Mouse (Mus musculus): ENCODE results near the gene Tcl1b1. TPM values are rescaled to one million over a fixed set of nuclear protein-coding genes. Genes with fewer than 3 reads are reported as not detected.
"Not testable (repeated sequence)": the region's sequence is repeated elsewhere in the genome, so short reads cannot be mapped to it uniquely, and the experiment has no call there.

Tcl1b1 gene
- total RNA-seq (2014; rRNA removed): not detected in 2 replicates
- polyA plus RNA-seq (2015; fragmentation: Nextera tagmentation; extraction: Ambion mirVana): not detected in 2 replicates

DNA sequence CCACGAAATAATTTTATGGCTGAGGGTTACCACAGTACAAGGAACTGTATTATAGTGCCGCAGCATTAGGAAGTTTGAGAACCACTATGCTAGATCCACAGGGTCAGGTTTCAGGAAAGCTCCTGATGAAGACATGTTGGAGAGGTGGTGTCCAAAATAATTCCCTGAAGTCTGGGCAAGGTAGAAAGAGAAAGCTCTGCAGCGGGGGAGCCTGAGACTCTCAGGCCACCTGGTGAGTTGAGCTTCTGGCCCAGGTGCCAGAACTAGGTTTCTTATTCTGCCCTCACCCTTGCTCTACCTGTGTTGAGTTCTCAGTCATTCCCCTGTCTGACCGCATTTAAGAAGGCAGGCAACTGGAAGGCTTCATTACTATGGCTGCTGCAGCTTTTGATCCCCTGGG is at the start of gene Tcl1b1:
Gene Tcl1b1, plus strand, starts transcription at position 301 of the 400 bp plus-strand sequence.
- H3K27ac ChIP-seq: no peak within 1 kb of the TSS
- no peaks in the 10 kb centered on the region for H3K9me3 ChIP-seq (ENCODE audit: low read length)
- H3K4me1 ChIP-seq (ENCODE audit: insufficient read depth, low read length): no peaks in the 10 kb centered on the region
- DNase-seq (ENCODE audit: low spot score): no peak
- no peak for TF ChIP-seq CTCF (IDR thresholded peaks at IDR 0.05; ENCODE audit: low read depth)
- H3K36me3 ChIP-seq (ENCODE audit: insufficient read depth, low read length): no peaks in the 10 kb centered on the region
- H3K9ac ChIP-seq (replicated peaks; ENCODE audit: low read length): no peak within 1 kb of the TSS
- WGBS: 71% methylated on average over 4 of the region's 4 CpGs
- no peaks in the 10 kb centered on the region for H3K27me3 ChIP-seq (ENCODE audit: insufficient read depth, low read length)
- H3K4me3 ChIP-seq (ENCODE audit: low read length): no peak within 1 kb of the TSS
- H3K4me2 ChIP-seq (ENCODE audit: low read depth, low read length): no peak within 1 kb of the TSS
- no peak for ATAC-seq

DNA sequence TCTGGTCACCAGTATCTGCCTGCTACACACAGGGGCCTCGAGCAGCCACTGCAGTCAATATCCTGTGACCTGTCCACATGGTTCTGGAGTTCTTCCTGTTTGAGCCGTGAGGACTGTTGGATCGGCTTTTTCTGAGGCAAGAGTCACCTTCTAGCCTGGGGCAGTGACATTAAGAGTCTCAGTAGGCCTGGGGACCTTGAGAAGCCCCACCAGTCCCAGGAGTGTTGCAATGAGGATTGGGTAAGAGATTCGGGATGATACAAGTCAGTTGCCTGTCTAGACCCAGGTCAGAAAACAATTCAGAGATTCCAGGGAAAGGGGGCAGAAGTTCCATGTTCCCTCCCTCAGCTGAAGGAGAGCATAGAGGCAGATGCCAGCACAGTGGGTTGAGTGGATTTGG is 49.7 kb upstream of the Tcl1b1 start:
- Histone ChIP-seq H3K4me3 (ENCODE audit: low read length) (no peak overlapping the region), H3K36me3 (ENCODE audit: insufficient read depth, low read length) (no peaks in the 10 kb centered on the region), H3K27ac (no peak overlapping the region; the same call in 1 of the 2 replicates), H3K9ac (replicated peaks; ENCODE audit: low read length) (no peak overlapping the region), H3K4me2 (ENCODE audit: low read depth, low read length) (no peak overlapping the region), H3K4me1 (ENCODE audit: insufficient read depth, low read length) (peaks cover 13% of the 10 kb centered on the region; the same call in 1 of the 2 replicates), H3K27me3 (ENCODE audit: insufficient read depth, low read length) (no peaks in the 10 kb centered on the region), H3K9me3 (ENCODE audit: low read length) (no peaks in the 10 kb centered on the region)
- ATAC-seq: no peak
- WGBS: 70% methylated on average over 4 of the region's 4 CpGs
- TF ChIP-seq CTCF (IDR thresholded peaks at IDR 0.05; ENCODE audit: low read depth): no peak
- no peak for DNase-seq (ENCODE audit: low spot score)

DNA sequence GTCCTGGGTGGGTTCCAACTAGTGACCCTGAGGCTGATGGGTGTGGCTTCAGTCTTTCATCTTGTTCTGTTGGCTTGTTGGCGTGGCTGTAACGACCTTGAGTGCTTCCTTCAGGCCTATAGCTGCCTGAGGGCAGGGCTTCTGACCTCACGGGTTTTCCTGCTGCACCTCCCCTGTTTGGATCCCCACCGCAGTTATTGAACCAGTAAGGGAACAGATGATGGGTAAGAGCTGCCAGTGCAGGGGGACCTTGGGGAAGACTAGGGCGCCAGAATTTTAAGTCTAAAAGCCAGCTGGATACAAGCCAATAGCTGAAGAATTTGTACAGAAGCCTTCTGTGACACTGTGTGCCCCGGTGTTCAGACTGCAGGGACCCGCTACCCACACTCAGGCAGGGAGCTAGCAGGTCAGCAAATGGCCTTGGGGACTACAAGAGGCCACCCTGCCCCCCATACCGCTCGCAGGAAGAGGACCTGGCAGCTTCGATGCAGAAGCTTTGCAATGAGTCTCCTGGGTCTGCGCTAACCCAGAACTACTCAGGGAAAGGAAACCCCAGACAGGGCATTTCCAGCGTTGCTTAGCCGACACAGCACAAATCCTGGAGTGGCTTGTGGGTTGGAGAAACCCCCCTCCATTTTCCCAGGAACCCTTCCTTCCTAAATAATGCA is 47.0 kb upstream of the Tcl1b1 start:
- no peak overlapping the region for H3K4me3 ChIP-seq (ENCODE audit: low read length)
- H3K4me2 ChIP-seq (ENCODE audit: low read depth, low read length): 0 out of 2 replicates have a peak overlapping the region, but pooled peaks have one; percentile 18
- peaks cover 13% of the 10 kb centered on the region; the same call in 1 of the 2 replicates for H3K4me1 ChIP-seq (ENCODE audit: insufficient read depth, low read length)
- no peak overlapping the region for H3K27ac ChIP-seq
- no peak overlapping the region for H3K9ac ChIP-seq (replicated peaks; ENCODE audit: low read length)
- H3K36me3 ChIP-seq (ENCODE audit: insufficient read depth, low read length): no peaks in the 10 kb centered on the region
- no peak for TF ChIP-seq CTCF (IDR thresholded peaks at IDR 0.05; ENCODE audit: low read depth)
- H3K9me3 ChIP-seq (ENCODE audit: low read length): no peaks in the 10 kb centered on the region
- 17% methylated on average over 13 of the region's 13 CpGs for WGBS
- DNase-seq (ENCODE audit: low spot score) (peak; percentile 74), ATAC-seq (peak; percentile 50)
- no peaks in the 10 kb centered on the region for H3K27me3 ChIP-seq (ENCODE audit: insufficient read depth, low read length)

DNA sequence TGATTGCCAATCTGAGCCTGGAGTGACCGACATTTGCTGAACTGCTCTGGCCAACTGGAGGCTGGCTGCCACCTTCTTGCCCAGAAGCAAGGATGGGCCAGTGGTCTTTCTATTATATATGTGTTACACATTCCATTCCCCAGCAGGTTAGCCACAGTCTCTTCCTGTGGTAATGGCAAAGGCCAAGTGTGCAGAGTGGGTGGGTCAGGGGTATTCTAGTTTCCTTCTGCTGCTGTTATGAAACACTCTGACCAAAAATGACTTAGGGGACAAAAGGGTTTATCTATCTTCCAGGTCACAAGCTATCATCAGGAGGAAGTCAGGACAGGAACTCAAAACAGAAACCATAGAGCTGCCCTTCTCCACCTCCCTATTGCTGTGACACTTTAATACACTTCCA is 42.8 kb upstream of the Tcl1b1 start:
- H3K4me2 ChIP-seq (ENCODE audit: low read depth, low read length): no peak overlapping the region
- no peak for ATAC-seq

DNA sequence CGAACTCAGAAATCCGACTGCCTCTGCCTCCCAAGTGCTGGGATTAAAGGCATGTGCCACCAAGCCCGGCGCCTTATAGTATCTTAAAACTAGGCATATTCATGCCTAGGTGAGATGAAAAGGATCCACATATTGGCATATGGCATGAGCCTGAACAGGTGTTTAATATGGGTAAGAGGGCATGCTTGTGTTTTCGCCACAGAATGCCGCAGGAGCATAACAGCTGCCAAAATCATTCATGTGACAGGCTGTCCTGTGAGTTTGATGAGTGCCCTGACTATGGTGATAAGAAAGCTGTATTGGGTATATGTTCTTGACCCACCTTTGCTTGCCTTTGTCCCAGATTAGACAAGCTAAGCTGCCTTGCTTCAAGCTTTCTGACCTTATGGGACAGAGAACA is 34.1 kb upstream of the Tcl1b1 start:
- Histone ChIP-seq H3K36me3 (ENCODE audit: insufficient read depth, low read length) (no peaks in the 10 kb centered on the region), H3K9ac (replicated peaks; ENCODE audit: low read length) (no peak overlapping the region), H3K4me2 (ENCODE audit: low read depth, low read length) (no peak overlapping the region), H3K27me3 (ENCODE audit: insufficient read depth, low read length) (no peaks in the 10 kb centered on the region), H3K27ac (no peak overlapping the region), H3K4me3 (ENCODE audit: low read length) (no peak overlapping the region), H3K9me3 (ENCODE audit: low read length) (no peaks in the 10 kb centered on the region), H3K4me1 (ENCODE audit: insufficient read depth, low read length) (no peaks in the 10 kb centered on the region)
- no peak for DNase-seq (ENCODE audit: low spot score)
- ATAC-seq: no peak
- no peak for TF ChIP-seq CTCF (IDR thresholded peaks at IDR 0.05; ENCODE audit: low read depth)
- WGBS: 75% methylated on average over 6 of the region's 6 CpGs

More for the DNA sequence above, 42.8 kb upstream of the Tcl1b1 start:
- no peak overlapping the region for H3K27ac ChIP-seq
- no peaks in the 10 kb centered on the region for H3K36me3 ChIP-seq (ENCODE audit: insufficient read depth, low read length)
- WGBS: 89% methylated on average over 1 of the region's 1 CpGs
- H3K9ac ChIP-seq (replicated peaks; ENCODE audit: low read length): no peak overlapping the region
- no peak overlapping the region for H3K4me3 ChIP-seq (ENCODE audit: low read length)
- H3K4me1 ChIP-seq (ENCODE audit: insufficient read depth, low read length): 0 out of 2 replicates have a peak, but pooled peaks cover 7% of the 10 kb centered on the region
- no peak for DNase-seq (ENCODE audit: low spot score)
- no peaks in the 10 kb centered on the region for H3K9me3 ChIP-seq (ENCODE audit: low read length)
- no peak for TF ChIP-seq CTCF (IDR thresholded peaks at IDR 0.05; ENCODE audit: low read depth)
- H3K27me3 ChIP-seq (ENCODE audit: insufficient read depth, low read length): no peaks in the 10 kb centered on the region

DNA sequence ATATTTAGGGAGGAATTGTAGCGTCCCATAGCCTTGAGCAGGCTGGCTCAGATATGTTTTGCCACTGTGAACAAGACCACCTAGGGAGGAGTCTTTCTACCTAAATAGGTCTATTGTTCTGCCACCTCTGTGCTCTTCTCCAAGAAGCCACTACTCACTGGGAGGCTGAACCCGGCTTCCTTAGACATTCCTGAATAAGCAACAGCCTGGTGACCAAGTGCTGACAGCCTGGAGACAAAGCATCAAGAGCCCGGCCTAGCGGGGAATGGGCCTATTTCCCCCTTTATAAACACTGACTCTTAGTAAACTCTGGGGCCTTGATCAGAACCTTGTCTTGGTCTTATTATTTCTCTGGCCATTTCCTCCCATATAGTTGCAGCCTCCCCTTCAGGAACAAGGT is 33.0 kb upstream of the Tcl1b1 start:
- H3K9ac ChIP-seq (replicated peaks; ENCODE audit: low read length): no peak overlapping the region
- H3K36me3 ChIP-seq (ENCODE audit: insufficient read depth, low read length): no peaks in the 10 kb centered on the region
- H3K4me2 ChIP-seq (ENCODE audit: low read depth, low read length): no peak overlapping the region
- no peak overlapping the region for H3K4me3 ChIP-seq (ENCODE audit: low read length)
- 46% methylated on average over 4 of the region's 4 CpGs for WGBS
- DNase-seq (ENCODE audit: low spot score) (no peak), ATAC-seq (no peak)
- TF ChIP-seq CTCF (IDR thresholded peaks at IDR 0.05; ENCODE audit: low read depth): no peak
- H3K4me1 ChIP-seq (ENCODE audit: insufficient read depth, low read length): no peaks in the 10 kb centered on the region
- H3K27me3 ChIP-seq (ENCODE audit: insufficient read depth, low read length): no peaks in the 10 kb centered on the region
- no peaks in the 10 kb centered on the region for H3K9me3 ChIP-seq (ENCODE audit: low read length)
- H3K27ac ChIP-seq: no peak overlapping the region

DNA sequence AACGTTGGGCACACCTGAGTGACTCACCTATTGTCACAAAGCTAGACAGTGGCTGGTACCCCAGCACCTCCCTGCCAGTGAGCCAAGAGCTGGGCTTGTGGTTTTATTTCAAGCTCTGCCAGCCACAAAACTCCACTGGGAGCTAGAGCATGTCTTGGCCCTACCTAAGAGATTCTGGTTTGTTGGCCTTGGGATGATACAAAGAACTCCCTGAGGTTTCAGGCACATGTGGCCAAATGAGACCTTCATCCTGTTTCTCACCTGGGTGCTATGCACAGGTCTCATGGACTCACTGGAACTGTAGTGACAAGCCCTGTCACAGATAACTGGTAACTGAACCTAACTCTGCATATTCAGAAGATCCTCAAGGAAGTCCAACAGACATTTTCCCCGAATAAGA is 31.9 kb upstream of the Tcl1b1 start:
- no peak for DNase-seq (ENCODE audit: low spot score)
- TF ChIP-seq CTCF (IDR thresholded peaks at IDR 0.05; ENCODE audit: low read depth): no peak
- no peak overlapping the region for H3K9ac ChIP-seq (replicated peaks; ENCODE audit: low read length)
- no peaks in the 10 kb centered on the region for H3K4me1 ChIP-seq (ENCODE audit: insufficient read depth, low read length)
- H3K4me3 ChIP-seq (ENCODE audit: low read length): no peak overlapping the region
- H3K9me3 ChIP-seq (ENCODE audit: low read length): no peaks in the 10 kb centered on the region
- no peaks in the 10 kb centered on the region for H3K27me3 ChIP-seq (ENCODE audit: insufficient read depth, low read length)
- H3K4me2 ChIP-seq (ENCODE audit: low read depth, low read length): no peak overlapping the region
- no peaks in the 10 kb centered on the region for H3K36me3 ChIP-seq (ENCODE audit: insufficient read depth, low read length)
- 89% methylated on average over 2 of the region's 2 CpGs for WGBS
- ATAC-seq: no peak
- no peak overlapping the region for H3K27ac ChIP-seq

DNA sequence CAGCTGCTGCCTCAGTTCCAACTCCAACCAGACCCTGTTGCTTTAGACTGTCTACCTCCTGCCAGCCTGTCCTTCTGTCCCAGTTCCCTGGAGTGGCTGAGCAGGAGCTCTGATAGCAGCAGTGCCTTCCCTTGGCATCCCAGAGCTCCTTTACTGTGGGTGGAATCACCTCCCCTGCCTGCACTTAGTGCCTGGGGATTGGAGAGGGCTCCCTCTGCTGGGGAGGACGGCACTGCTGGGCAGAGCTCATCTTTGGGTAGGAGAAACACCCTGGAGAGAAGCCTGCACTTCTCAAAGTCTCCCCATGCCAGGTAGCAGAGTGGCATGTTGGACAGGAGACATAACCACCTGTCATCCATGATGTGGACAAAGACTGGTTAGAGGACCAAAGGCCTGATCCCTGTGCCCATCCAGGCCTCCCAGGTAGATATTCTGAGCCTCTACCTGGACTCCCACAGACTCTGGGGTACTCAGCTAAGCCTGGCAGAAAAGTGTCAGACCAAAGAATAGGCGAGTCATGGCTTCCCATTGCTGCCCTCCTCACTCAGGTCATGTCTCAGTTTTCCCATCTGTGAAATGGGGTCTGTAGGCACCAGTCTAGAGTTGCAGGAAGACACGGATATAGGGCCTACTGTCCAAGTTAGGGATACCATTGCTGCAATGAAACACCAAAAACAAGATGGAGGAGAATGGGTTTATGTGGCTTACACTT is 29.8 kb upstream of the Tcl1b1 start:
- not testable (repeated sequence) for H3K9ac ChIP-seq (replicated peaks; ENCODE audit: low read length); DNase-seq (ENCODE audit: low spot score); ATAC-seq; H3K9me3 ChIP-seq (ENCODE audit: low read length); H3K27me3 ChIP-seq (ENCODE audit: insufficient read depth, low read length); H3K4me3 ChIP-seq (ENCODE audit: low read length); H3K27ac ChIP-seq; H3K36me3 ChIP-seq (ENCODE audit: insufficient read depth, low read length); H3K4me2 ChIP-seq (ENCODE audit: low read depth, low read length); H3K4me1 ChIP-seq (ENCODE audit: insufficient read depth, low read length)
- WGBS: 78% methylated on average over 3 of the region's 3 CpGs

DNA sequence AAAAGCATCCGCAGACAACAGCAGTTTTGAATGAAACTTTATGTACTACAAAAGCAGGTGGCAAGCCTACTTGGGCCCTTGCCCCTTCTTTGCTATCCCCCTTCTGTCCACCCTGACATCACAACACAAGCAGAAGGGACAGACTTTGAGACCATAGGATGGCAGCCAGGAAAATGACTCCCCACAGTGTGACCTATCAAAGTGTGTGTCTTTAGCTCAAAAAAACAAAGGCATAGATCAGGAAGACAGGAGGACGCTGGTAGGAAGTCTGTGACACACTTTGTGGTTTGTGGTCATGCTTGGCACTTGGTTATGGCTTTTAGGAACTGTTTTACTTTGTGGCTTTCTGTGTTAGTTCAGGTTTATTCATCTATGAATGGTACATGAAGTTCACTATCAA is 25.3 kb upstream of the Tcl1b1 start:
- not testable (repeated sequence) for H3K4me1 ChIP-seq (ENCODE audit: insufficient read depth, low read length); H3K9ac ChIP-seq (replicated peaks; ENCODE audit: low read length); DNase-seq (ENCODE audit: low spot score); H3K27ac ChIP-seq; ATAC-seq; H3K9me3 ChIP-seq (ENCODE audit: low read length); H3K4me3 ChIP-seq (ENCODE audit: low read length); H3K27me3 ChIP-seq (ENCODE audit: insufficient read depth, low read length); H3K4me2 ChIP-seq (ENCODE audit: low read depth, low read length); H3K36me3 ChIP-seq (ENCODE audit: insufficient read depth, low read length)
- 57% methylated on average over 2 of the region's 2 CpGs for WGBS

Measured in hindbrain, postnatal 0 days (tissue).